Mouse (Mus musculus) liver, embryonic 15.5 days (tissue): ENCODE measurements around the gene Pla2g12a. TPM values are rescaled to one million over a fixed set of nuclear protein-coding genes. Genes with fewer than 3 reads are reported as not detected.

Experiments used
- ATAC-seq: fragments of 200-750 bp; cut with Nextera tagmentation; 2 replicates; pipeline ENCODE4 v1.8.0; 2017; ENCODE audit warnings: moderate number of reproducible peaks, mild to moderate bottlenecking, moderate library complexity; ENCODE audit not compliant: insufficient read depth
- H3K27ac ChIP-seq: fragments of 300-500 bp; sonication (generic); replicated peaks from 2 replicates; pipeline ENCODE4 v1.5.1; 2015; ENCODE audit warnings: mild to moderate bottlenecking, inconsistent platforms
- H3K27me3 ChIP-seq: fragments of 300-500 bp; sonication (generic); 2 replicates; pipeline ENCODE4 v1.6.1; 2015; ENCODE audit warnings: mild to moderate bottlenecking, inconsistent platforms
- H3K36me3 ChIP-seq: fragments of 300-500 bp; sonication (generic); replicated peaks from 2 replicates; pipeline ENCODE4 v1.6.1; 2015; ENCODE audit warnings: moderate library complexity, mild to moderate bottlenecking, inconsistent platforms
- H3K4me1 ChIP-seq: fragments of 300-500 bp; sonication (generic); replicated peaks from 2 replicates; pipeline ENCODE4 v1.6.1; 2015; ENCODE audit warnings: inconsistent platforms
- H3K4me2 ChIP-seq: fragments of 300-500 bp; sonication (generic); 2 replicates; pipeline ENCODE4 v1.6.1; 2015; ENCODE audit warnings: moderate library complexity, mild to moderate bottlenecking, inconsistent platforms
- H3K4me3 ChIP-seq: fragments of 300-500 bp; sonication (generic); replicated peaks from 2 replicates; pipeline ENCODE4 v1.5.1; 2015; ENCODE audit warnings: mild to moderate bottlenecking, inconsistent platforms
- H3K9ac ChIP-seq: fragments of 300-500 bp; sonication (generic); 2 replicates; pipeline ENCODE4 v1.6.1; 2015; ENCODE audit warnings: moderate library complexity, mild to moderate bottlenecking, inconsistent platforms
- H3K9me3 ChIP-seq: fragments of 300-500 bp; sonication (generic); replicated peaks from 2 replicates; pipeline ENCODE4 v1.6.1; 2016; ENCODE audit warnings: inconsistent platforms
- WGBS: fragments of 180-500 bp; shearing (Covaris S2); methylation state at CpG from one replicate; pipeline ENCODE4 v1.1.7; 2015; ENCODE audit warnings: mixed read lengths; ENCODE audit not compliant: insufficient replicate concordance; 5-methylcytosine and 5-hydroxymethylcytosine counted together
- polyA plus RNA-seq: library from polyadenylated mRNA; unstranded; fragments of >200 nt; fragmentation: Nextera tagmentation; extraction: Ambion mirVana; gene quantifications from 2 replicates; pipeline ENCODE4 v1.2.1, GENCODE M21; 2015

The Pla2g12a gene
- polyA plus RNA-seq, 1 experiment from 2014 or later = 71.4 TPM

GRCm38 (mm10) chr3:129901271-129901809, 22.9 kb downstream of the Pla2g12a start, which contains the start of gene Casp6:
TSS of gene Casp6 (plus strand) at chr3:129901425.
- peaks cover 65% of the 10 kb centered on the region for H3K4me1 ChIP-seq
- peak within 1 kb of the TSS; percentile 75 for H3K27ac ChIP-seq
- H3K4me3 ChIP-seq = peak within 1 kb of the TSS; percentile 75
- peak within 1 kb of the TSS; percentile 87 for H3K4me2 ChIP-seq
- no peaks in the 10 kb centered on the region for H3K27me3 ChIP-seq
- peak; percentile 93 for ATAC-seq
- peaks cover 17% of the 10 kb centered on the region for H3K36me3 ChIP-seq
- peak within 1 kb of the TSS; percentile 68 for H3K9ac ChIP-seq
- WGBS = 0% methylated on average over 34 of the region's 34 CpGs
- H3K9me3 ChIP-seq = no peaks in the 10 kb centered on the region

GRCm38 (mm10) chr3:129903369-129903768, 25.0 kb downstream of the Pla2g12a start:
- no peak overlapping the region; the same call in 1 of the 2 replicates for H3K4me2 ChIP-seq
- H3K9me3 ChIP-seq = no peaks in the 10 kb centered on the region
- no peak for ATAC-seq
- H3K27me3 ChIP-seq = no peaks in the 10 kb centered on the region
- no peak overlapping the region for H3K9ac ChIP-seq
- H3K27ac ChIP-seq = no peak overlapping the region
- H3K4me3 ChIP-seq = no peak overlapping the region
- peaks cover 54% of the 10 kb centered on the region for H3K4me1 ChIP-seq
- H3K36me3 ChIP-seq = peaks cover 24% of the 10 kb centered on the region
- WGBS = 62% methylated on average over 3 of the region's 3 CpGs

GRCm38 (mm10) chr3:129903866-129904265, 25.5 kb downstream of the Pla2g12a start:
- Histone ChIP-seq H3K4me1 (peaks cover 49% of the 10 kb centered on the region), H3K27ac (no peak overlapping the region), H3K4me2 (no peak overlapping the region), H3K9me3 (no peaks in the 10 kb centered on the region), H3K27me3 (no peaks in the 10 kb centered on the region), H3K9ac (no peak overlapping the region), H3K4me3 (no peak overlapping the region), H3K36me3 (peaks cover 24% of the 10 kb centered on the region)
- WGBS = 51% methylated on average over 8 of the region's 8 CpGs
- no peak for ATAC-seq

DNA sequence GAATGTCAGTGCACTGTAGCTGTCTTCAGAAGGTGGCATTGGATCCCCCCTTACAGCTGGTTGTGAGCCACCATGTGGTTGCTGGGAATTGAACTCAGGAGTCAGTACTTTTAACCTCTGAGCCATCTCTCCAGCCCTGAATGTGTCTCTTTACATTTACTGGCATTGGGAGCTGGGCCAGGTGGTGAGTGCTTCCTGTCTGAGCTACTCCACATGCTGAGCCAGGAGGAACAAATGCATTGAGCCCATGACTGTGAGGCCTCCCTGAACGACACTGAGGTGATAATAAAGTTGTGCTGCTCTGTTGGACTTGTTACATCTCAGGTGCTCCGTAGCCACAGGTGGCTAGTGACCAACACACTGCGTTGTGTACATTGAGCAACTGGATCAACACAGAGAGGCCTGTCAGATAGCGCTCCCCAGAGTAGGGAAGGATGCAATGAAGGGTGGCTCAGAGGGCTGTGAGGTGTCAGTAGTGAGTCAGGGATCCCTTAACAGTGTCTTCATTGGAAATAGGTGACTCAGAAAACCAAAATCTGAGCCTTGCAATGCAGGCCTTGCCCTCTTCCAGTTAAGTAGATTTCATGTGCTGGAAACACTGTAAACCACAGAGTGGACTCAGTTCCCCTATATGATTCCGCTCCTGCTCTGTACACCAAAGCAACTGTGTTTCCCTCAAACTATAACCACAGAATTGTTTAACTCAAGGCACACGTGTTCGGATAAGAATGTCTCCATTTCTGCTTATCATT, 26.2 kb downstream of the Pla2g12a start:
- no peak overlapping the region for H3K4me3 ChIP-seq
- H3K4me1 ChIP-seq = peaks cover 44% of the 10 kb centered on the region
- H3K9me3 ChIP-seq = no peaks in the 10 kb centered on the region
- no peak for ATAC-seq
- 57% methylated on average over 7 of the region's 7 CpGs for WGBS
- no peak overlapping the region for H3K9ac ChIP-seq
- H3K27ac ChIP-seq = no peak overlapping the region
- H3K27me3 ChIP-seq = no peaks in the 10 kb centered on the region
- H3K4me2 ChIP-seq = no peak overlapping the region
- peaks cover 30% of the 10 kb centered on the region for H3K36me3 ChIP-seq

- Histone ChIP-seq H3K9ac (no peak overlapping the region), H3K4me3 (no peak overlapping the region), H3K9me3 (no peaks in the 10 kb centered on the region), H3K4me1 (no peaks in the 10 kb centered on the region), H3K27ac (no peak overlapping the region), H3K27me3 (no peaks in the 10 kb centered on the region), H3K4me2 (no peak overlapping the region), H3K36me3 (peaks cover 60% of the 10 kb centered on the region)
- 84% methylated on average over 14 of the region's 14 CpGs for WGBS
- no peak for ATAC-seq
Measured at GRCm38 (mm10) chr3:129912025-129912424, 33.6 kb downstream of the Pla2g12a start.

DNA sequence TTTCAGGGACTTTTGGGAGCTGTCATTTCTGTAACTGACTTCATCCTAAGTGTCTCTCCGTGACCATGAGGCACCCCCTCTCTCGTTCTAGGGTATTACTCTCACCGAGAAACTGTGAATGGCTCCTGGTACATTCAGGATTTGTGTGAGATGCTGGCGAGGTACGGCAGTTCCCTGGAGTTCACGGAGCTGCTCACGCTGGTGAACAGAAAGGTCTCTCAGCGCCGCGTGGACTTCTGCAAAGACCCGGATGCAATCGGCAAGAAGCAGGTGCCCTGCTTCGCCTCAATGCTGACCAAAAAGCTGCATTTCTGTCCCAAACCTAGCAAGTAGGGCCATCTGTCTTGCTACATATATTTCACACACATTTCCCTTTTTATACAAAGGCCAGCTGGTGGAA, 34.8 kb downstream of the Pla2g12a start:
- no peaks in the 10 kb centered on the region for H3K27me3 ChIP-seq
- H3K27ac ChIP-seq = no peak overlapping the region
- no peak overlapping the region for H3K4me2 ChIP-seq
- H3K4me1 ChIP-seq = no peaks in the 10 kb centered on the region
- H3K4me3 ChIP-seq = no peak overlapping the region
- 77% methylated on average over 13 of the region's 13 CpGs for WGBS
- peaks cover 56% of the 10 kb centered on the region for H3K36me3 ChIP-seq
- H3K9me3 ChIP-seq = no peaks in the 10 kb centered on the region
- H3K9ac ChIP-seq = no peak overlapping the region
- no peak for ATAC-seq

DNA sequence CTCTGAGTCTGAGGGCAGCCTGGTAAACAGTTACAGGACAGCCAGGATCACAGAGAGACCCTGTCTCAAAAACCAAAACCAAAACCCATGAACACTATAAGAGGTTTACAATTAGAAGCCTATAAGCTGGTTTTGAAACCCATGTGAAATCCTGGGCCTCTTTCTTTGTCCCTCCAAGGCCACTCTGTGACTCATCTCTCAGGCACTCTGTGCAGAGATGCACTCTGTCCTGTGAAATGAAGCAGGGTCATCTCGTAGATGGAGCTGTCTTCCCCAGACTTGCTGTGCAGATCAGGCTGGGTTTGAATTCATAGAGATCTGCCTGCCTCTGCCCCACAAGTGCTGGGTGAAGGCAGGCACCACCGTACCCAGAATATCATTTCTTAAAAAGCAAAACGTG, 39.0 kb downstream of the Pla2g12a start:
- H3K27ac ChIP-seq = no peak overlapping the region
- H3K4me1 ChIP-seq = no peaks in the 10 kb centered on the region
- H3K27me3 ChIP-seq = no peaks in the 10 kb centered on the region
- WGBS = 67% methylated on average over 3 of the region's 3 CpGs
- H3K4me3 ChIP-seq = no peak overlapping the region
- H3K36me3 ChIP-seq = peaks cover 18% of the 10 kb centered on the region
- H3K9ac ChIP-seq = no peak overlapping the region
- ATAC-seq = no peak
- no peak overlapping the region for H3K4me2 ChIP-seq
- no peaks in the 10 kb centered on the region for H3K9me3 ChIP-seq

GRCm38 (mm10) chr3:129918434-129918833, 40.0 kb downstream of the Pla2g12a start:
- 16% methylated on average over 13 of the region's 13 CpGs for WGBS
- Histone ChIP-seq H3K4me1 (no peaks in the 10 kb centered on the region), H3K4me2 (no peak overlapping the region), H3K27me3 (no peaks in the 10 kb centered on the region), H3K9ac (no peak overlapping the region), H3K4me3 (no peak overlapping the region), H3K27ac (no peak overlapping the region), H3K36me3 (peaks cover 14% of the 10 kb centered on the region), H3K9me3 (no peaks in the 10 kb centered on the region)
- no peak for ATAC-seq

- no peak overlapping the region for H3K9ac ChIP-seq
- WGBS = 73% methylated on average over 7 of the region's 7 CpGs
- H3K4me1 ChIP-seq = no peaks in the 10 kb centered on the region
- no peak for ATAC-seq
- no peak overlapping the region for H3K4me3 ChIP-seq
- H3K27me3 ChIP-seq = no peaks in the 10 kb centered on the region
- no peaks in the 10 kb centered on the region for H3K9me3 ChIP-seq
- H3K4me2 ChIP-seq = no peak overlapping the region
- no peak overlapping the region for H3K27ac ChIP-seq
- H3K36me3 ChIP-seq = no peaks in the 10 kb centered on the region
Measured at GRCm38 (mm10) chr3:129923581-129923980, 45.2 kb downstream of the Pla2g12a start.

- H3K9ac ChIP-seq = no peak overlapping the region
- no peak overlapping the region for H3K27ac ChIP-seq
- H3K4me2 ChIP-seq = no peak overlapping the region
- H3K27me3 ChIP-seq = no peaks in the 10 kb centered on the region
- no peaks in the 10 kb centered on the region for H3K36me3 ChIP-seq
- 75% methylated on average over 3 of the region's 3 CpGs for WGBS
- ATAC-seq = no peak
- no peaks in the 10 kb centered on the region for H3K4me1 ChIP-seq
- no peak overlapping the region for H3K4me3 ChIP-seq
- no peaks in the 10 kb centered on the region for H3K9me3 ChIP-seq
Measured at GRCm38 (mm10) chr3:129925861-129926260, 47.5 kb downstream of the Pla2g12a start.

GRCm38 (mm10) chr3:129930213-129930778, 51.9 kb downstream of the Pla2g12a start:
- no peak overlapping the region for H3K4me2 ChIP-seq
- no peak overlapping the region for H3K4me3 ChIP-seq
- ATAC-seq = no peak
- H3K27ac ChIP-seq = no peak overlapping the region
- H3K9ac ChIP-seq = no peak overlapping the region
- 53% methylated on average over 6 of the region's 6 CpGs for WGBS
- H3K27me3 ChIP-seq = no peaks in the 10 kb centered on the region
- no peaks in the 10 kb centered on the region for H3K36me3 ChIP-seq
- no peaks in the 10 kb centered on the region for H3K9me3 ChIP-seq
- H3K4me1 ChIP-seq = no peaks in the 10 kb centered on the region
